Mouse (Mus musculus) lung, embryonic 14.5 days (tissue): ENCODE results near the gene Eipr1. TPM values are rescaled to one million over a fixed set of nuclear protein-coding genes. Genes with fewer than 3 reads are reported as not detected.

Experiments used
- ATAC-seq: fragments of 200-750 bp; cut with Nextera tagmentation; 2 replicates; pipeline ENCODE4 v1.8.0; 2017; ENCODE audit warnings: mild to moderate bottlenecking, moderate TSS enrichment, moderate library complexity; ENCODE audit not compliant: insufficient read depth
- DNase-seq: peaks from one replicate; pipeline ENCODE4 v3.0.0-alpha.2; 2015
- H3K27ac ChIP-seq: fragments of 300-500 bp; sonication (generic); 2 replicates; pipeline ENCODE4 v1.5.1; 2014; ENCODE audit warnings: low read depth, mild to moderate bottlenecking, moderate library complexity
- H3K27me3 ChIP-seq: fragments of 300-500 bp; sonication (generic); 2 replicates; pipeline ENCODE4 v1.6.1; 2014; ENCODE audit warnings: low read length, control low read depth; ENCODE audit not compliant: insufficient read depth
- H3K36me3 ChIP-seq: fragments of 300-500 bp; sonication (generic); 2 replicates; pipeline ENCODE4 v1.6.1; 2014; ENCODE audit warnings: control low read depth; ENCODE audit not compliant: insufficient read depth
- H3K4me1 ChIP-seq: fragments of 300-500 bp; sonication (generic); 2 replicates; pipeline ENCODE4 v1.6.1; 2014; ENCODE audit warnings: antibody characterized with exemption, control low read depth; ENCODE audit not compliant: insufficient read depth
- H3K4me2 ChIP-seq: fragments of 300-500 bp; sonication (generic); 2 replicates; pipeline ENCODE4 v1.6.1; 2014; ENCODE audit warnings: mild to moderate bottlenecking
- H3K4me3 ChIP-seq: fragments of 300-500 bp; sonication (generic); 2 replicates; pipeline ENCODE4 v1.5.1; 2014; ENCODE audit warnings: low read depth, low read length
- H3K9ac ChIP-seq: fragments of 300-500 bp; sonication (generic); 2 replicates; pipeline ENCODE4 v1.6.1; 2014
- H3K9me3 ChIP-seq: fragments of 300-500 bp; sonication (generic); 2 replicates; pipeline ENCODE4 v1.6.1; 2016; ENCODE audit warnings: low read depth, low read length, control low read depth
- CTCF ChIP-seq: IDR thresholded peaks from 2 replicates; pipeline ENCODE4 v1.5.1; 2016; ENCODE audit warnings: antibody characterized with exemption, low read depth
- WGBS: fragments of 180-500 bp; shearing (Covaris S2); extraction: QIAGEN DNeasy Blood & Tissue Kit; methylation state at CpG from one replicate; pipeline ENCODE4 v1.1.7; 2014; 5-methylcytosine and 5-hydroxymethylcytosine counted together
- polyA plus RNA-seq: library from polyadenylated mRNA; unstranded; fragments of >200 nt; fragmentation: Nextera tagmentation; extraction: Ambion mirVana; gene quantifications from 2 replicates; pipeline ENCODE4 v1.2.1, GENCODE M21; 2014

The Eipr1 gene
- polyA plus RNA-seq, 1 experiment from 2014 or later, result 28.5 TPM

DNA sequence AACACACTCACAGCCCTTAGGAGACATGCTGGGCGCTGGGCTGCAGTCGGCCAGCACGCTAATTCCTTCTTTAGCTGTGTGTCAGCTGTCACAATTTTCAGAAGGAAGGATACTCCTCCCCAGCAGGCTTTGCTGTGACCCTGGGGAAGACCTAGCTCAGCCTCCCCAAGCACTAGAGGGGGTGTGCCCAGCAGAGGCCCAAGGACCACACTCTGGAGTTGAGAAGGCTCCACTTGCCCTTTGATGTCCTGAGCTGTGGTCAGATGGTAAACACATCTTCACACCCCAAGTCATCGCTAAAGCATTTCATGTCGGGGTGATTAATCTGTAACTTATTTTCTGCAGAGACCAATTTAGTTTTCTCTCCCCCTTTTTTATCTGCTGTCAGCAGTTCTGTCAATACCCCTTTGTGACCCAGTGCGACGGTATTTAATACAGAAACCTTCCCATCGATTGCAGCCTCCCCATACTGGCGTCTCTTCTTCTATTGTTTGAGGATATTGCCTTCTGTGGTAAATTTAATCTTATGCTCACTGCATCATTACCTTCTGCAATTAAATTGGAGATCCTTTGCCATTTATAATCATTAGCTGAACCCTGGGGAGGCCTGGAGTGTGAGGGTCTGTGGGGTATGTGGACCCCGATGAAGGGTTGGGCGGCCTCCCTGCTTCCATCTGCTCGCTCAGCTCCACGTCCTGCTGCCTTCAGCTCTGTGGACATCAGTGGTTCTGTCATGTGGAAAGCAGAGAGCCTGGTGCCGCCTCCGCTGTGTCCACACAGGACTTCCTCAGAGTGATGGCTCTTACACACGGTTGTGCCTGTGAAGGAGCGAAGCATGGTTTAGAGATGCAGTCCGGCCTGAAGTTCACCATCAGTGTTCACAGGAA lies 97.4 kb downstream of the Eipr1 start:
- H3K36me3 ChIP-seq, result no peaks in the 10 kb centered on the region
- DNase-seq, result peak; percentile 13
- no peak overlapping the region for H3K9ac ChIP-seq
- H3K4me2 ChIP-seq, result no peak overlapping the region
- no peaks in the 10 kb centered on the region for H3K4me1 ChIP-seq
- peak; percentile 49; the same call in 1 of the 2 replicates for ATAC-seq
- H3K9me3 ChIP-seq, result no peaks in the 10 kb centered on the region
- 52% methylated on average over 18 of the region's 18 CpGs for WGBS
- TF ChIP-seq CTCF, result no peak
- no peak overlapping the region for H3K27ac ChIP-seq
- no peaks in the 10 kb centered on the region for H3K27me3 ChIP-seq
- no peak overlapping the region for H3K4me3 ChIP-seq

DNA sequence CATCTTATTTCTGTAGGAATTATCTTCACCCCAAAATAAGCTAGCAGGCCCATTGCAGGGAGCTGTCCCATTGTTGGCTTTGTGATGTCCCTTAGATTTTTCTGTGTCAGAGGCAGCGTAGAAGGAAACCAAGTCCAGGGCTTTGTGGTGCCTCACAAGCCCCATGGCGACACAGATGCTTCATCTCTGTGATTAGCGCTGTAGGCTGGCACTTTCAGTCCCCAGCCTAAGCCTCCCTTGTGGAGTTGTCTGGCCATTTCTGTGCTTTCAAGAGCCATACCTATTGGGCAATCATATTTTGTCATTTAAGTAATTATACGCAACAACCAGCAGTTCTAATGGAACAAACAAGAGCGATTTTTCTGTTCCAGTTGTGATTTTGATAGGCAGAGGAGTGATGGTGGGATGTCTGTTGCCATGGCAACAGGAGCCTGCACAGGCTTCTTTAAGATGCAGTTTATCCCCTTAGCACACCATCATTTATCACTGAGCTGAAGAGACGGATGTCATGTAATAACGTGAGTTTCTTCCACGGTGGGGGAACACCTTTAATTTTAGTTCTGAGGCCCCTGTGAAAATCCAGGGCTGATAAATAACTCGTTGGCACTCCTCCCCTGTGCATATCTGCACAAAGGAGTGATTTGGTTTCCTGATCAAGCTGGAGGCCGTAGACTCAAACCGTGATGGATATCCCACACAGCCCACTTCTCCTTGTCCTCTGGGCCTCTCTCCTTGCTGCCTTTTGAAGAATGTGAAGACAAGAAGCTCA lies 108.1 kb downstream of the Eipr1 start:
- ATAC-seq (no peak), DNase-seq (no peak)
- WGBS, result 65% methylated on average over 11 of the region's 11 CpGs
- Histone ChIP-seq H3K4me1 (peaks cover 3% of the 10 kb centered on the region; the same call in 1 of the 2 replicates), H3K4me3 (no peak overlapping the region), H3K36me3 (0 out of 2 replicates have a peak, but pooled peaks cover 3% of the 10 kb centered on the region), H3K27me3 (no peaks in the 10 kb centered on the region), H3K9me3 (no peaks in the 10 kb centered on the region), H3K4me2 (no peak overlapping the region), H3K27ac (no peak overlapping the region), H3K9ac (no peak overlapping the region)
- TF ChIP-seq CTCF, result no peak

DNA sequence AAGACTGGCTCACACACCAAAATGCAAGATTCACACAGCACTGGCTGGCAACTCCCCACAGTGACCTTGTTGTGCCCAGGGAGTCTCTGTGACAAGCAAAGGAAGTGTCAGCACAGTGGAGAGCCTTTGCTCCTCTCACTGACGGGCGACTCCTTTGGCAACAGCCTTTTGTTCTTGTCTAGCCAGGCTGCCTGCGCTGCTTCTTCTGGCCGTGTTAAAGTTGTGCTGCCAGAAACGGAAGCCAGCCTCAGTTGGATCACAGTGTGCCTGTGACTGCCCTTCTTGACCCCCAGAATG lies 108.6 kb downstream of the Eipr1 start:
- DNase-seq (no peak), ATAC-seq (no peak)
- H3K4me3 ChIP-seq, result no peak overlapping the region
- 48% methylated on average over 5 of the region's 5 CpGs for WGBS
- no peak overlapping the region for H3K4me2 ChIP-seq
- H3K27ac ChIP-seq, result no peak overlapping the region
- H3K9ac ChIP-seq, result no peak overlapping the region
- no peak for TF ChIP-seq CTCF
- H3K36me3 ChIP-seq, result 0 out of 2 replicates have a peak, but pooled peaks cover 3% of the 10 kb centered on the region
- no peaks in the 10 kb centered on the region for H3K9me3 ChIP-seq
- H3K27me3 ChIP-seq, result no peaks in the 10 kb centered on the region
- peaks cover 3% of the 10 kb centered on the region; the same call in 1 of the 2 replicates for H3K4me1 ChIP-seq

DNA sequence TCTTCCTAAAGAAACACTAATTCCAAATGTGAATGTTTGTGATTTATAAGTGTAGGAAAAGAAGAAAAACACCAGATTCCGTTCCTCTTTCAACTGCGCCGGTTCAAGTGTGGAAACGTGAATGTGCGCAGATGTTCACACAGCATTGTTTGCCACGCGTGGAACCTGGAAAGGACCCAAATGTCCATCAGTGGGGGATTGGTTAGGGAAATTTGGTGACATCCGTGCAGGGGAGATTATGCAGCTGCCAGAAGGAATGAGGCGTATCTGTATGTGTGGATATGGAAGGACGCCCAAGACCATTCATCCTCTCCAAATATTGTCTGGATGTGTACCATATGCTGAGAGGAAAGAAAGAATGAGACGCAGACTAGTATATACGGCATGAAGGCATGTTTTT lies 111.7 kb downstream of the Eipr1 start:
- H3K4me1 ChIP-seq, result peaks cover 3% of the 10 kb centered on the region; the same call in 1 of the 2 replicates
- ATAC-seq, result peak; percentile 92
- H3K4me2 ChIP-seq, result no peak overlapping the region
- H3K4me3 ChIP-seq, result no peak overlapping the region
- H3K36me3 ChIP-seq, result 0 out of 2 replicates have a peak, but pooled peaks cover 3% of the 10 kb centered on the region
- peak; percentile 89 for DNase-seq
- no peak for TF ChIP-seq CTCF
- WGBS, result 40% methylated on average over 12 of the region's 12 CpGs
- no peak overlapping the region for H3K27ac ChIP-seq
- H3K9me3 ChIP-seq, result no peaks in the 10 kb centered on the region
- no peak overlapping the region for H3K9ac ChIP-seq
- no peaks in the 10 kb centered on the region for H3K27me3 ChIP-seq

DNA sequence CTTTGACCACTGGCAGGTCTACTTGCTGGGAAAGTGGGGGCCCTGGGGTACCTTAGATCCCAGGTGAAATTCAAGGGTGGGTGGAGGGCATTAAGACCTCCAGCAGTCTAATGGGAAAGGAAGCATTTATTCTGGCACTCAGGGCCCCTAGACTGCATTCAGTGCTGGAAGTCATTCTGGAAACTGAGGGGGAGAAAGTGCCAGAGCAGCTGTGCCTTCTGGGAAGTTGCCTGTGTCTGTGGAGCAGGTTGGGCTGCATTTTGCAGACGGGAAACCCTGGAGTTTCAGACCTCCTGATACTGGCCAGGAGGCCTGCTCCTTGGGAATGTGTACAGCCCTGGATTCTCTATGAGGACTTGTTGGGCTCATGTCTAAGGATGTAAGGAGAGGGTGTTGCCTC lies 114.5 kb downstream of the Eipr1 start:
- DNase-seq (no peak), ATAC-seq (no peak)
- H3K27me3 ChIP-seq, result no peaks in the 10 kb centered on the region
- TF ChIP-seq CTCF, result no peak
- no peak overlapping the region for H3K27ac ChIP-seq
- H3K4me2 ChIP-seq, result no peak overlapping the region
- no peak overlapping the region for H3K4me3 ChIP-seq
- no peaks in the 10 kb centered on the region for H3K36me3 ChIP-seq
- no peak overlapping the region for H3K9ac ChIP-seq
- WGBS, result 76% methylated on average over 1 of the region's 1 CpGs
- peaks cover 3% of the 10 kb centered on the region; the same call in 1 of the 2 replicates for H3K4me1 ChIP-seq
- no peaks in the 10 kb centered on the region for H3K9me3 ChIP-seq

DNA sequence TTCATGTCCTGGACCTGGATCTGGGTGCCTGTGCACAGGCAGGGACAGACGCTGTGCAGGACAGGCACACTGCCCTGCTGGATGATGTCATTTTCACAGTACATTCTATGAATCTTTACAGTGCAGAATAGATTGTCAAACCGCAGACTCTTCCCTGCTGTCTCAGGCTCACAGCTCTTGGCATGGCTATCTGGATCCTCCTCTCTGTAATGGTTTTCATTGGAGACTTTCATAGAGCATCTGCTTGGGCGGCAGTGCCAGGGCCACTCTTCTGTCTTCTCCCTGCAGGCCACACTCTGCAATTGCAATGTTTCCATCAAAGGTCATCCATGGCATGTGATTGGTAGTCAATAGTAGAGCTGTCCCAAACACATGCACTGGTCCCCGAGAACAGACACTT lies 117.2 kb downstream of the Eipr1 start:
- no peak for TF ChIP-seq CTCF
- no peaks in the 10 kb centered on the region for H3K9me3 ChIP-seq
- H3K27ac ChIP-seq, result no peak overlapping the region
- 88% methylated on average over 4 of the region's 4 CpGs for WGBS
- no peak overlapping the region for H3K9ac ChIP-seq
- H3K4me1 ChIP-seq, result no peaks in the 10 kb centered on the region
- no peaks in the 10 kb centered on the region for H3K36me3 ChIP-seq
- ATAC-seq, result no peak
- DNase-seq, result no peak
- no peak overlapping the region for H3K4me2 ChIP-seq
- H3K27me3 ChIP-seq, result no peaks in the 10 kb centered on the region
- no peak overlapping the region for H3K4me3 ChIP-seq

DNA sequence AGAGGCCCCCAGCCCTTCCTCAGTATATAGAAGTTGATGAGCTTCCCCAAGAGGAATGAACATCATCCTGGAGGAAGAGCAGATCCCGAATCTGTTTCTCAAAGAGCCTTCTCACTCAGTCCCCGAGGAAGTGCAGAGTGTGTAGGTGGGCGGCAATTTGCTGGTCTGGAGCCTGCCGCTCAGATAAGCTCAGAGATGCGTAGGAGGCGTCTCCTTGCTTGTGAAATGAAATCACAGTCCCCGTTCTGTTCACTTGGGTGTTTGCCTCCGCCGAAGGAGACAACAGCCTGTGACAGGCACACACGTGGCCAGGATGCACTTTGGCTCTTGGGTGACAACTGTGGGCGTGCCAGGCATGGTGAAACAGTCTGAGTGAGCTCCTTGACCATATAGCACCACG lies 120.7 kb downstream of the Eipr1 start:
- no peak for TF ChIP-seq CTCF
- Histone ChIP-seq H3K4me1 (no peaks in the 10 kb centered on the region), H3K4me3 (no peak overlapping the region), H3K4me2 (no peak overlapping the region), H3K36me3 (no peaks in the 10 kb centered on the region), H3K9ac (no peak overlapping the region), H3K27me3 (no peaks in the 10 kb centered on the region), H3K27ac (no peak overlapping the region), H3K9me3 (no peaks in the 10 kb centered on the region)
- WGBS, result 62% methylated on average over 12 of the region's 12 CpGs
- no peak for ATAC-seq
- no peak for DNase-seq
